Mouse (Mus musculus) kidney, postnatal 0 days (tissue): ENCODE measurements around the gene Anks1b. TPM values are rescaled to one million over a fixed set of nuclear protein-coding genes. Genes with fewer than 3 reads are reported as not detected.

ENCODE experiments used
- ATAC-seq: fragments of 200-750 bp; cut with Nextera tagmentation; replicated peaks from 2 replicates; pipeline ENCODE4 v1.8.0; 2017; ENCODE audit warnings: low read depth, moderate number of reproducible peaks, moderate TSS enrichment, moderate library complexity; ENCODE audit not compliant: low FRiP score
- DNase-seq: peaks from one replicate; pipeline ENCODE4 v3.0.0-alpha.2; 2016; ENCODE audit warnings: low spot score
- H3K27ac ChIP-seq: fragments of 300-500 bp; sonication (generic); 2 replicates; pipeline ENCODE4 v1.5.1; 2014; ENCODE audit warnings: mild to moderate bottlenecking
- H3K27me3 ChIP-seq: fragments of 300-500 bp; sonication (generic); 2 replicates; pipeline ENCODE4 v1.6.1; 2014; ENCODE audit warnings: low read length, mixed read lengths; ENCODE audit not compliant: insufficient read depth
- H3K36me3 ChIP-seq: fragments of 300-500 bp; sonication (generic); 2 replicates; pipeline ENCODE4 v1.6.1; 2014; ENCODE audit warnings: low read length, mixed read lengths; ENCODE audit not compliant: insufficient read depth
- H3K4me1 ChIP-seq: fragments of 300-500 bp; sonication (generic); replicated peaks from 2 replicates; pipeline ENCODE4 v1.6.1; 2014; ENCODE audit warnings: antibody characterized with exemption, low read length, mixed read lengths; ENCODE audit not compliant: insufficient read depth
- H3K4me2 ChIP-seq: fragments of 300-500 bp; sonication (generic); 2 replicates; pipeline ENCODE4 v1.6.1; 2014; ENCODE audit warnings: mild to moderate bottlenecking, low read length, moderate library complexity, mixed read lengths
- H3K4me3 ChIP-seq: fragments of 300-500 bp; sonication (generic); replicated peaks from 2 replicates; pipeline ENCODE4 v1.5.1; 2014; ENCODE audit warnings: low read depth, low read length
- H3K9ac ChIP-seq: fragments of 300-500 bp; sonication (generic); 2 replicates; pipeline ENCODE4 v1.6.1; 2014; ENCODE audit warnings: low read depth, low read length
- H3K9me3 ChIP-seq: fragments of 300-500 bp; sonication (generic); replicated peaks from 2 replicates; pipeline ENCODE4 v1.6.1; 2016; ENCODE audit warnings: low read length, inconsistent platforms, mixed read lengths
- CTCF ChIP-seq: IDR thresholded peaks from 2 replicates; pipeline ENCODE4 v1.5.1; 2016; ENCODE audit warnings: antibody characterized with exemption, low read depth, mild to moderate bottlenecking, moderate library complexity
- WGBS: fragments of 180-500 bp; shearing (Covaris S2); extraction: QIAGEN DNeasy Blood & Tissue Kit; methylation state at CpG from one replicate; pipeline ENCODE4 v1.1.7; 2014; 5-methylcytosine and 5-hydroxymethylcytosine counted together
- polyA plus RNA-seq: library from polyadenylated mRNA; unstranded; fragments of >200 nt; fragmentation: Nextera tagmentation; extraction: Ambion mirVana; gene quantifications from 2 replicates; pipeline ENCODE4 v1.2.1, GENCODE M21; 2015

The Anks1b gene
- polyA plus RNA-seq, 1 experiment from 2014 or later: 3.1 TPM

GRCm38 (mm10) chr10:90947043-90947442, 1073.7 kb downstream of the Anks1b start:
- H3K9ac ChIP-seq: no peak overlapping the region
- TF ChIP-seq CTCF: no peak
- no peak overlapping the region for H3K4me2 ChIP-seq
- H3K4me1 ChIP-seq: no peaks in the 10 kb centered on the region
- H3K9me3 ChIP-seq: no peaks in the 10 kb centered on the region
- 81% methylated on average over 6 of the region's 6 CpGs for WGBS
- H3K27ac ChIP-seq: no peak overlapping the region
- no peak overlapping the region for H3K4me3 ChIP-seq
- H3K27me3 ChIP-seq: no peaks in the 10 kb centered on the region
- DNase-seq (no peak), ATAC-seq (no peak)
- no peaks in the 10 kb centered on the region for H3K36me3 ChIP-seq

GRCm38 (mm10) chr10:90947608-90948373, 1074.5 kb downstream of the Anks1b start:
- H3K9ac ChIP-seq: no peak overlapping the region
- no peaks in the 10 kb centered on the region for H3K27me3 ChIP-seq
- 91% methylated on average over 18 of the region's 18 CpGs for WGBS
- H3K4me3 ChIP-seq: no peak overlapping the region
- no peak for ATAC-seq
- H3K4me2 ChIP-seq: no peak overlapping the region
- no peaks in the 10 kb centered on the region for H3K9me3 ChIP-seq
- H3K36me3 ChIP-seq: no peaks in the 10 kb centered on the region
- no peak for DNase-seq
- no peak overlapping the region for H3K27ac ChIP-seq
- no peak for TF ChIP-seq CTCF
- H3K4me1 ChIP-seq: no peaks in the 10 kb centered on the region

GRCm38 (mm10) chr10:90953103-90953709, 1079.9 kb downstream of the Anks1b start:
- no peaks in the 10 kb centered on the region for H3K9me3 ChIP-seq
- no peak for TF ChIP-seq CTCF
- no peak overlapping the region for H3K4me3 ChIP-seq
- H3K4me2 ChIP-seq: no peak overlapping the region
- H3K36me3 ChIP-seq: no peaks in the 10 kb centered on the region
- 86% methylated on average over 15 of the region's 15 CpGs for WGBS
- no peak overlapping the region for H3K27ac ChIP-seq
- DNase-seq (no peak), ATAC-seq (no peak)
- H3K27me3 ChIP-seq: no peaks in the 10 kb centered on the region
- H3K9ac ChIP-seq: no peak overlapping the region
- H3K4me1 ChIP-seq: no peaks in the 10 kb centered on the region

- WGBS: 56% methylated on average over 6 of the region's 6 CpGs
- Histone ChIP-seq H3K4me1 (no peaks in the 10 kb centered on the region), H3K4me2 (no peak overlapping the region), H3K36me3 (no peaks in the 10 kb centered on the region), H3K27me3 (no peaks in the 10 kb centered on the region), H3K27ac (no peak overlapping the region), H3K4me3 (no peak overlapping the region), H3K9ac (no peak overlapping the region), H3K9me3 (no peaks in the 10 kb centered on the region)
- no peak for TF ChIP-seq CTCF
- DNase-seq (no peak), ATAC-seq (no peak)
These were observed 1080.5 kb downstream of the Anks1b start for GRCm38 (mm10) chr10:90953821-90954220.

- ATAC-seq (no peak), DNase-seq (no peak)
- Histone ChIP-seq H3K9ac (no peak overlapping the region), H3K27me3 (no peaks in the 10 kb centered on the region), H3K27ac (no peak overlapping the region), H3K36me3 (no peaks in the 10 kb centered on the region), H3K4me3 (no peak overlapping the region), H3K9me3 (no peaks in the 10 kb centered on the region), H3K4me2 (no peak overlapping the region), H3K4me1 (no peaks in the 10 kb centered on the region)
- 56% methylated on average over 7 of the region's 7 CpGs for WGBS
- TF ChIP-seq CTCF: no peak
These were observed 1087.1 kb downstream of the Anks1b start for GRCm38 (mm10) chr10:90960374-90960773.

GRCm38 (mm10) chr10:90964511-90964910, 1091.2 kb downstream of the Anks1b start:
- Histone ChIP-seq H3K27ac (no peak overlapping the region), H3K4me2 (no peak overlapping the region), H3K36me3 (no peaks in the 10 kb centered on the region), H3K27me3 (peaks cover 9% of the 10 kb centered on the region), H3K4me1 (0 out of 2 replicates have a peak, but pooled peaks cover 4% of the 10 kb centered on the region), H3K9ac (no peak overlapping the region), H3K9me3 (no peaks in the 10 kb centered on the region), H3K4me3 (no peak overlapping the region)
- 25% methylated on average over 9 of the region's 9 CpGs for WGBS
- ATAC-seq (peak; percentile 47; the same call in 1 of the 2 replicates), DNase-seq (no peak)
- no peak for TF ChIP-seq CTCF
